Mouse (Mus musculus) Patski (cell line): ENCODE results near the gene Ndufb7. TPM values are rescaled to one million over a fixed set of nuclear protein-coding genes. Genes with fewer than 3 reads are reported as not detected.

ENCODE experiments used
- ATAC-seq: fragments of 100-300 bp; one replicate; pipeline ENCODE4 v1.8.0; 2021
- CTCF ChIA-PET: fragments of 350-600 bp; sonication (Branson Sonifier 250); formaldehyde crosslinking; loops from one replicate; lab custom pipeline; 2022; ENCODE audit warnings: inconsistent platforms; lab: Charles Lee
- POLR2A ChIA-PET: fragments of 350-600 bp; sonication (Branson Sonifier 250); formaldehyde crosslinking; loops from one replicate; lab custom pipeline; 2022; ENCODE audit warnings: antibody characterized with exemption, inconsistent platforms; lab: Charles Lee
- DNase-seq: peaks from one replicate; pipeline ENCODE4 v3.0.0-alpha.2; 2011; ENCODE audit warnings: low read depth, low spot score
- H3K27me3 ChIP-seq: fragments of 371-371 bp; one replicate; pipeline ENCODE4 v1.5.1; 2021
- CTCF ChIP-seq: fragments of 100-300 bp; IDR thresholded peaks from one replicate; pipeline ENCODE4 v1.5.1; 2021
- in situ Hi-C: fragments of 300-500 bp; cut with MboI; formaldehyde crosslinking; loops from 3 replicates; pipeline ENCODE4 v1.11.1; 2018; ENCODE audit warnings: low pct_unique_long_range_greater_than_20kb, mixed read lengths
- polyA plus RNA-seq: library from polyadenylated mRNA; unstranded; gene quantifications from one replicate; pipeline ENCODE4 v1.2.3, GENCODE M21; 2021

The Ndufb7 gene
- polyA plus RNA-seq, 1 experiment from 2014 or later, result 247 TPM

DNA sequence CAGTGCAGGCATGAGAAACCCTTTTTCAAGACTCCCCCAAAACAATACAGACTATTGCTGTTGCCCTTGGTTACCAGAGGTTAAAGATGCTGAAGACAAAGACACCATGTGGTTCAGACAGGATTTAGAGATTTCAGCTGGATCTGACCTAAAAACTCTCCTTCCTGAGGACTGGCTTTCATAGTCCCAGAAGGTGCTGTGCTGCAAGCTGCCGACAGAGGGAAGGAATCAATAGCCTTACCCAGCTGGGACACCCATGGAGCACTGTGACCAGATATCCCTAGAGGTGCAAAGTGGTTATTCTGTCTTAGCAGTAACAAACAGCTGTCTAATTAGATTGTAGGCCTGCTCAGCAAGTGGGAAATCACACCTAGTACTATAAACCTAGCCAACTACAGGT, 31.7 kb downstream of the Ndufb7 start:
- H3K27me3 ChIP-seq, result no peaks in the 10 kb centered on the region
- ChIA-PET POLR2A (no interaction called here), CTCF (interaction anchor here (2.1 kb wide), 1 partner anchor 24 kb away, joined by 7 read pairs; no protein-coding TSS in a partner anchor)
- in situ Hi-C loops, result no loop called here
- no peak for ATAC-seq
- no peak for TF ChIP-seq CTCF
- DNase-seq, result no peak

DNA sequence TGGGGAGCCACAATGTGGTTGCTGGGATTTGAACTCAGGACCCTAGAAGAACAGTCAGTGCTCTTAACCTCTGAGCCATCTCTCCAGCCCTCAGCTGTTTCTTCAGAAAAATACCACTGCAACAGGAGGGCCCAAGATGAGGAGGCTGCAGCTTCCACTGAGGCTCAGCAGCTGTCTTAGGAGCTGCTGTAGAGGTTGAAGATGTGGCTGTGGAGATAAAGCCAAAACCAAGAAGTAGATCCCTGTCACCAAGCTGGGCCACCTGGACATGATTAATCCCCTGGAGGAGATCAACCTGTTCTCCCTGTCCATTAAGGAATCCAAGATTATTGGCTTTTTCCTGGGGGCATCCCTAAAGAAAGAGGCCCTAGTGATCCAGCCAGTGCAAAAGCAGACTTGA, 33.3 kb downstream of the Ndufb7 start:
- POLR2A ChIA-PET, result interaction anchor here (1.2 to 2.0 kb wide), 2 partner anchors 9 to 23 kb away, joined by 4 read pairs; partner anchors contain the start of gene Dnajb1
- TF ChIP-seq CTCF, result no peak
- in situ Hi-C loops, result no loop called here
- ATAC-seq, result no peak
- CTCF ChIA-PET, result interaction anchor here (1.2 to 1.3 kb wide), 2 partner anchors 9 to 13 kb away, joined by 3 to 4 read pairs; no protein-coding TSS in a partner anchor
- no peak for DNase-seq
- no peaks in the 10 kb centered on the region for H3K27me3 ChIP-seq

- ChIA-PET POLR2A (interaction anchor here (0.6 kb wide), 1 partner anchor 100 kb away, joined by 3 read pairs; no protein-coding TSS in a partner anchor), CTCF (no interaction called here)
- no peak for TF ChIP-seq CTCF
- in situ Hi-C loops, result no loop called here
- H3K27me3 ChIP-seq, result no peaks in the 10 kb centered on the region
- peak; percentile 96 for ATAC-seq
- peak; percentile 92 for DNase-seq
Measured at GRCm38 (mm10) chr8:83602650-83603029, 36.2 kb downstream of the Ndufb7 start.

- POLR2A ChIA-PET, result interaction anchor here (0.8 to 1.3 kb wide), 4 partner anchors 8 to 15 kb away, joined by 3 to 4 read pairs (median 4); no protein-coding TSS in a partner anchor
- H3K27me3 ChIP-seq, result no peaks in the 10 kb centered on the region
- CTCF ChIA-PET, result interaction anchor here (0.9 to 2.3 kb wide), 5 partner anchors 13 to 45 kb away, joined by 3 to 10 read pairs (median 5); partner anchors contain the start of gene Gipc1
- no peak for TF ChIP-seq CTCF
- in situ Hi-C loops, result no loop called here
- ATAC-seq (peak; percentile 91), DNase-seq (peak; percentile 91)
Measured at GRCm38 (mm10) chr8:83607661-83608397, 41.4 kb downstream of the Ndufb7 start, which contains the start of the genes Tecr and Dnajb1. Gene Tecr (minus strand): TSS chr8:83607971. Gene Dnajb1 (plus strand): TSS chr8:83608193.

DNA sequence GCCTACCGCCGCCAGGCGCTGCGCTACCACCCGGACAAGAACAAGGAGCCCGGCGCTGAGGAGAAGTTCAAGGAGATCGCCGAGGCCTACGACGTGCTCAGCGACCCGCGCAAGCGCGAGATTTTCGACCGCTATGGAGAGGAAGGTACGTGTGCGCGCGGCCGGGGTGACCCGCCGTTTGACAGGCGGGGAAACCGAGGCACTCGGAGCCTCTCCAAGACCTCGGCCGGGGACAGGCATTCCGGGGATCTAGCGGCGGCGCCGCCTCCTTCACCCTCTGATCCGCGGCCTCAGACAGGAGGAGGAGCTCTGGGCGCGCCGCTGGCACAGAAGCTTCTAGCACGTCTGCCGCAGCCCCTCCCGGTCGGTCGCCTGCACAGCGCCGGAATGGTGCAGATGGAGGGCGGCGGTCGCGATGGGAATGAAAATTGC, 41.9 kb downstream of the Ndufb7 start:
- DNase-seq (no peak), ATAC-seq (peak; percentile 70)
- CTCF ChIA-PET, result interaction anchor here (1.2 to 2.3 kb wide), 4 partner anchors 8 to 44 kb away, joined by 3 to 10 read pairs (median 6); partner anchors contain the start of gene Gipc1
- POLR2A ChIA-PET, result interaction anchor here (0.7 to 1.3 kb wide), 4 partner anchors 9 to 86 kb away, joined by 3 to 4 read pairs (median 4); no protein-coding TSS in a partner anchor
- in situ Hi-C loops, result no loop called here
- no peak for TF ChIP-seq CTCF
- H3K27me3 ChIP-seq, result no peaks in the 10 kb centered on the region

- ChIA-PET POLR2A (interaction anchor here (0.7 to 1.3 kb wide), 5 partner anchors 9 to 106 kb away, joined by 3 to 5 read pairs (median 4); partner anchors contain the start of gene Ddx39), CTCF (interaction anchor here (1.2 to 2.3 kb wide), 4 partner anchors 9 to 43 kb away, joined by 3 to 10 read pairs (median 6); partner anchors contain the start of gene Gipc1)
- in situ Hi-C loops, result no loop called here
- no peaks in the 10 kb centered on the region for H3K27me3 ChIP-seq
- no peak for DNase-seq
- no peak for TF ChIP-seq CTCF
- ATAC-seq, result no peak
Measured at GRCm38 (mm10) chr8:83609086-83609485, 42.6 kb downstream of the Ndufb7 start.

DNA sequence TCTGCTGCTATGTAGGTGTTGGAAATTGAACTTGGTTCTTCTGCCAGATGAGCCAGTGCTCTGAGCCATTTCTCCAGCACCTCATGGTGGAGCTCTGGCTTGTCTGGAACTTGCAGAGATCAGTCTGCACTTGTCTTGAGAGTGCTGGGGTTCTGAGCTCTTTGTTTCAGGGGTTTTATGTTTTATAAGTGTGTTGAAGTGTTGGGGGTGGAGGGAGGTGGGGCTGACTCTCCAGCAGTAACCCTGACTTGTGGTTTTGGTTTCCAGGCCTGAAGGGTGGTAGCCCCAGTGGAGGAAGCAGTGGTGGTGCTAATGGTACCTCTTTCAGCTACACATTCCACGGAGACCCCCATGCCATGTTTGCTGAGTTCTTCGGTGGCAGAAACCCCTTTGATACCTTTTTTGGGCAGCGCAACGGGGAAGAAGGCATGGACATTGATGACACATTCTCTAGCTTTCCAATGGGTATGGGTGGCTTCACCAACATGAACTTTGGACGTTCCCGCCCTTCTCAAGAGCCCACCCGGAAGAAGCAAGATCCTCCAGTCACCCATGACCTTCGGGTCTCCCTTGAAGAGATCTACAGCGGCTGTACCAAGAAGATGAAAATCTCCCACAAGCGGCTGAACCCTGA, 43.2 kb downstream of the Ndufb7 start:
- TF ChIP-seq CTCF, result no peak
- in situ Hi-C loops, result no loop called here
- CTCF ChIA-PET, result interaction anchor here (1.2 to 2.3 kb wide), 3 partner anchors 9 to 43 kb away, joined by 3 to 10 read pairs (median 7); partner anchors contain the start of gene Gipc1

DNA sequence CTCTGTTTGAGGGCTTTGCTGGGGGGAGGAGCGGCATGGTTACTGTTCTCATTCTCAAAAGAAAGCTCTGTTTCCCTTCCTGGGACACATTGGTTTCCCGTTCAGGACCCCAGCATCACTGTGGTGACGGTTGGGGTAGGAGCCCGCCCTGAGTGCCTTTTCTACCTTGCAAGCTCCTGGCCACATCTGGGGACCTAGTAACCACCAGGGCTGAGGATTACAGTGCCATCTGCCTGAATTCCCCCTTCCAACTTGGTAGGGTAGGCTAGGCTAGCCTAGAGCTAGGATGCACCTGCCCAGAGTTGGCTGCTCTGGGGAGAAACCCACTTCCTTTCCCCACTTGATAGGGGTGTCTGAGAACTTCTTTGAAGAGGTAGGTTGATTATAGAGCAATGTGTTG, 45.5 kb downstream of the Ndufb7 start:
- no peak for ATAC-seq
- POLR2A ChIA-PET, result interaction anchor here (1.4 kb wide), 1 partner anchor 41 kb away, joined by 3 read pairs; no protein-coding TSS in a partner anchor
- in situ Hi-C loops, result no loop called here
- DNase-seq, result no peak
- H3K27me3 ChIP-seq, result no peaks in the 10 kb centered on the region
- CTCF ChIA-PET, result interaction anchor here (1.2 kb wide), 1 partner anchor 10 kb away, joined by 3 read pairs; no protein-coding TSS in a partner anchor
- TF ChIP-seq CTCF, result no peak

More for the DNA sequence above, 43.2 kb downstream of the Ndufb7 start:
- DNase-seq, result no peak
- POLR2A ChIA-PET, result interaction anchor here (1.2 kb wide), 1 partner anchor 105 kb away, joined by 5 read pairs; the partner anchor contains the start of gene Ddx39
- no peaks in the 10 kb centered on the region for H3K27me3 ChIP-seq
- ATAC-seq, result no peak

DNA sequence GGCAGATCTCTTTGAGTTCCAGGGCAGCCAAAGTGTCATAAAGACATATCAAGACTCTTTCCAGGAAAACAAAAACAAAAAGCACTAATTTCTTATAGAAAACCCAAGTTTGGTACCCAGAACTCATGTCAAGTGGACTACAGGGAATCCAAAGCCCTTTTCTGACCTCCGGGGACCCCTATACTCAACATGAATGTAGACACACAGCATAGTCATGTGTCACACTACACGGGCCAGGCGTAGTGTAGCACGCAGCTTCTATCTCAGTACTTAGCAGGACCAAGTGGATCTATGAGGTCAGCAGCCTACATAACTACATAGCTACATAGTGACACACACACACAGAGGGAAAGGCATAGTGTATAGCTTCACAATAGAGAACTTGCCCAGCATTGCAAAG, 47.2 kb downstream of the Ndufb7 start:
- ChIA-PET CTCF (interaction anchor here (1.7 kb wide), 1 partner anchor 9 kb away, joined by 6 read pairs; no protein-coding TSS in a partner anchor), POLR2A (interaction anchor here (0.5 kb wide), 1 partner anchor 14 kb away, joined by 3 read pairs; no protein-coding TSS in a partner anchor)
- no peaks in the 10 kb centered on the region for H3K27me3 ChIP-seq
- no peak for TF ChIP-seq CTCF
- ATAC-seq (no peak), DNase-seq (no peak)
- in situ Hi-C loops, result no loop called here

GRCm38 (mm10) chr8:83616625-83617024, 50.2 kb downstream of the Ndufb7 start:
- no peaks in the 10 kb centered on the region for H3K27me3 ChIP-seq
- POLR2A ChIA-PET, result no interaction called here
- DNase-seq, result no peak
- CTCF ChIA-PET, result no interaction called here
- no peak for ATAC-seq
- in situ Hi-C loops, result no loop called here
- TF ChIP-seq CTCF, result no peak
